Mouse (Mus musculus) gastrocnemius, adult 2 months (tissue): ENCODE results near the gene Tas2r117. TPM values are rescaled to one million over a fixed set of nuclear protein-coding genes. Genes with fewer than 3 reads are reported as not detected.

ENCODE experiments used
- DNase-seq: peaks from one replicate; pipeline ENCODE4 v3.0.0; 2022
- H3K27ac ChIP-seq: fragments of 200-600 bp; 2 replicates; pipeline ENCODE4 v1.8.1; 2022; ENCODE audit warnings: mild to moderate bottlenecking
- H3K4me3 ChIP-seq: fragments of 200-600 bp; 2 replicates; pipeline ENCODE4 v1.8.1; 2022; ENCODE audit warnings: mild to moderate bottlenecking, moderate library complexity
- CTCF ChIP-seq: fragments of 200-600 bp; IDR thresholded peaks from 2 replicates; pipeline ENCODE4 v1.8.1; 2022; ENCODE audit warnings: antibody characterized with exemption, mild to moderate bottlenecking, moderate library complexity
- intact Hi-C: fragments of 180-260 bp; cut with DNase I; formaldehyde crosslinking; loops from one replicate; pipeline ENCODE4 v1.15.1; 2025
- long read RNA-seq, 2 experiments: library from polyadenylated mRNA; stranded (forward); transcript quantifications; one replicate each; pipeline ENCODE4 v2.0.0; 2021
- total RNA-seq, 2 experiments: library from RNA; stranded (reverse); gene quantifications; 2 replicates each; pipeline ENCODE4 v1.2.3; 2021

Gene Tas2r117
- total RNA-seq = not detected
- long read RNA-seq, experiment 1 = 0 reads
- long read RNA-seq, experiment 2 = 0 reads

DNA sequence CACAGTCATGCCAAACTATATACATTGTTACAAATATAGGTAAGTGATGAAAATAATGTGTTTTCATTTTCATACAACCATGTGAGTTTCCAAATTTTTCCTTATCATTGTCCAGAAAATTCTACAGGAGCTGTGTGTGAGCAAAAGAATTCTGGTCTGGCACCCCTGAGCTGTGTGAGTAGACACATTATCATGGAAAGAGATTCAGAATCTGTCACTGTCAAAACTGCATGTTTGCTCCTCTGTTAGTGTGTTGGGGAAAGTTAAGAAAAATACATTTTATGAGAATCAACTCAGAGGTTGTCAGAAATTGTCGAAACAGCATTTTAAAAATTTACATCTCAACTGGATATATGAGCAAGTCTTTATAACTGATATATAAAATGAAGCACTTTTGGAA, at the start of gene Tas2r117:
Gene Tas2r117 (plus strand): TSS at position 301 of the 400 bp plus-strand sequence.
- TF ChIP-seq CTCF = no peak
- DNase-seq = no peak
- no peak within 1 kb of the TSS for H3K4me3 ChIP-seq
- no peak within 1 kb of the TSS for H3K27ac ChIP-seq
- intact Hi-C loops = no loop called here

DNA sequence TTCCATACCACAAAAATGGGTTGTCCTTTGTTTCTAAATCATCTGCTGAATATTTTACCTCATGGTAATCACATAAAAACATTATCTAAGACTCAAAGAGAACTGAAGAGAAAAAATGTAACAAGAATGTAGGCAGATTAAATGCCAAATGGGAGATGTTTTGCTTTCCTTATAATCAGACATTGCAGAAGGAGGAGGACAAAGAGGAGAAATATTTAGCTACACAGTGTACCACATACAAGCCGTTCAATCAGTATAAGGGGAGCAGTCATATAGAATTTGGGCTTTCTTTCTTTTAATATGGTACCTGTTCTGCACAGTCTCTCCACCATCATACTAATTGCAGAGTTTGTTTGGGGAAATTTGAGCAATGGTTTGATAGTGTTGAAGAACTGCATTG, 48.2 kb upstream of the Tas2r117 start, which contains the start of gene Tas2r124:
Gene Tas2r124 (plus strand): TSS at position 301 of the 400 bp plus-strand sequence.
- Histone ChIP-seq H3K4me3 (no peak within 1 kb of the TSS), H3K27ac (no peak within 1 kb of the TSS)
- intact Hi-C loops = no loop called here
- no peak for TF ChIP-seq CTCF
- DNase-seq = no peak

DNA sequence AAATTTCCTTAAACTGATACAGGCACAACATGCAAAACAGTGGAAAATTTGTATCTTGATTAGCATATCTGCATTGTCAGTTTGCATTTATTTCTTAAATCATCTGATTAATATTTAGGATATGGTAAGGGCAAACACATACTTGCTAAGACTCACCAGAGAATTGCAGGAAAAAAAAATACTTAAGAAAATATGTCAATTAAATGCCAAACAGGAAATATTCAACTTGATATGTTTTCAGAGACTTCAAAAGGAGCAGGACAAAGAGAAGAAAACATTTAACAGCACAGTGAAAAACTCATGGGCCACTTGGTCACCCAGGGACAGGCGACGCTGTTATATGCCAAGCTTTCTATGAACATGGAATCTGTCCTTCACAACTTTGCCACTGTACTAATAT, 40.8 kb upstream of the Tas2r117 start, which contains the start of gene Tas2r102:
Gene Tas2r102 (plus strand): TSS at position 301 of the 400 bp plus-strand sequence.
- Histone ChIP-seq H3K27ac (no peak within 1 kb of the TSS), H3K4me3 (no peak within 1 kb of the TSS)
- DNase-seq = no peak
- no peak for TF ChIP-seq CTCF
- intact Hi-C loops = no loop called here

DNA sequence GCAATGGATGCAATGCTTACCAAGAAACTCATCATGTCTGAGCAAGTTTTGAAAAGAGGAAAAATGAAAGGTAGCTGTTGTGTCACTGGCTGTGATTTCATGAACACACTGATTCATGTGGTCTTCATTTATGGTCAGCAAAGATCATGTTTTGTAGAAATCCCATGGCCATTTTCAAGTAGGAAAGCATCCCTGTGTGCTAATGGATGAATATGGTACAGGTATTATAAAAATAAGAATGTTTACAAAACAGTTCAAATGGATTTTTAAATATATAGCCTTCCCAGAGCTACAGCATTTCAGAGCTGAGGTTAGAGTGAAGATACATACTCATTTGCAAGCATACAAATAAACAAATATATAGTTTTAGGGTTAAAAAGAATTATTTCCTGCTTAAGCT, 24.6 kb upstream of the Tas2r117 start, which contains the start of gene Tas2r136:
Gene Tas2r136 (minus strand): TSS at position 101 of the 400 bp plus-strand sequence.
- Histone ChIP-seq H3K27ac (no peak within 1 kb of the TSS), H3K4me3 (no peak within 1 kb of the TSS)
- intact Hi-C loops = no loop called here
- no peak for TF ChIP-seq CTCF
- no peak for DNase-seq

DNA sequence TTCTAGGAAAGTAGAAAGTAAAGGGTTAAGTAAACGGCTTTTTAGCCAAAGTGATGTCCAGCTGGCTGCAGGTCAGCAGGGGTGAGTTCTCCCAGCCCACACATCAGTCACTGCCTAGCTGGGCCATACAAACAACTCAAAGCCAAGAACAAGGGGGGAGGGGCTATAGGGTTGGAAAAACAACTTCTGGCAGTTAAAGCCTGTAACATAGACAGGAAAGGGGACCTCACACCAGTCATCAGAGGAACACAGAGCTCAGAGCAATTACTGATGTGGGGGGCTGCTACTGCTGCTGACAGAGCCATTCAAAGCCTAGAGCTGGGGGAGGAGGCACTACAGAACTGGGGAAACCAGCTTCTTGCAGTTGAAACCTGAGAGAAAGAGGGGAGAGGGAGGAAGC, 7.2 kb upstream of the Tas2r117 start:
- TF ChIP-seq CTCF = no peak
- no peak overlapping the region for H3K4me3 ChIP-seq
- no peak overlapping the region for H3K27ac ChIP-seq
- DNase-seq = no peak
- intact Hi-C loops = no loop called here

DNA sequence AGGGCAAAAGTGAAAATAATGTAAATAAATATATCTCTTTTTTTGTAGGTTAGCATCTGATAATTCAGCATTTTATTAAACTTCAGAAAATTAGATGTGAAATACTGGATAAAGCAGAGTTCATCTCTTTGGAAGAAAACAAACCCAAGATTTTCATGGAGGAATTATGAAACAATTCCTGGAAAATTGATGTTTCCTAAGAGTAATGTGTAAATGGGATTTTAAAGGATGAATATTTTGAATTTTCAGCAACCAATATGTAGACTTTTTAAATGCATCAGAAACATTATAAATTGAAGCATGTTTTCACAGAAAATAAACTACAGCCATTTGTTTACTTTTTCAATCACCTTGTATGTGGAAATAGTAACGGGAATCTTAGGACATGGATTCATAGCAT, 44.2 kb downstream of the Tas2r117 start, which contains the start of gene Tas2r123:
Gene Tas2r123 (plus strand): TSS at position 301 of the 400 bp plus-strand sequence.
- DNase-seq = no peak
- intact Hi-C loops = no loop called here
- Histone ChIP-seq H3K4me3 (no peak within 1 kb of the TSS), H3K27ac (no peak within 1 kb of the TSS)
- no peak for TF ChIP-seq CTCF

Other genes starting within 250 kb of the Tas2r117 start
- not detected for gene Prh1, start 233.0 kb upstream of the Tas2r117 start, total RNA-seq
- not detected for gene Prp2, start 206.9 kb upstream of the Tas2r117 start, total RNA-seq
- gene A630073D07Rik, start 151.3 kb upstream of the Tas2r117 start, total RNA-seq = not detected
- gene Tas2r120, start 145.9 kb upstream of the Tas2r117 start, total RNA-seq = not detected
- not detected for gene Tas2r121, start 101.8 kb upstream of the Tas2r117 start, total RNA-seq
- not detected for gene Tas2r122, start 90.9 kb upstream of the Tas2r117 start, total RNA-seq
- not detected for gene Tas2r115, start 64.8 kb upstream of the Tas2r117 start, total RNA-seq
- not detected for gene Tas2r124, start 48.1 kb upstream of the Tas2r117 start, total RNA-seq
- not detected for gene Tas2r102, start 40.7 kb upstream of the Tas2r117 start, total RNA-seq
- gene Tas2r136, start 24.7 kb upstream of the Tas2r117 start, total RNA-seq = not detected
- not detected for gene Tas2r123, start 44.3 kb downstream of the Tas2r117 start, total RNA-seq
- gene Tas2r116, start 52.6 kb downstream of the Tas2r117 start, total RNA-seq = not detected
- not detected for gene Tas2r110, start 65.2 kb downstream of the Tas2r117 start, total RNA-seq
- not detected for gene Tas2r113, start 90.2 kb downstream of the Tas2r117 start, total RNA-seq
- not detected for gene Tas2r125, start 106.8 kb downstream of the Tas2r117 start, total RNA-seq
- not detected for gene Tas2r129, start 148.3 kb downstream of the Tas2r117 start, total RNA-seq
- gene Tas2r131, start 155.1 kb downstream of the Tas2r117 start, total RNA-seq = not detected
- not detected for gene Tas2r109, start 178.1 kb downstream of the Tas2r117 start, total RNA-seq
- not detected for gene Tas2r103, start 234.3 kb downstream of the Tas2r117 start, total RNA-seq